Mouse (Mus musculus) limb, embryonic 14.5 days (tissue): ENCODE results near the gene Slc3a2. TPM values are rescaled to one million over a fixed set of nuclear protein-coding genes. Genes with fewer than 3 reads are reported as not detected.

Experiments used
- ATAC-seq: fragments of 200-750 bp; cut with Nextera tagmentation; 2 replicates; pipeline ENCODE4 v1.8.0; 2017; ENCODE audit warnings: low read depth, moderate number of reproducible peaks, moderate TSS enrichment; ENCODE audit not compliant: low FRiP score
- DNase-seq: peaks from one replicate; pipeline ENCODE4 v3.0.0-alpha.2; 2015; ENCODE audit warnings: low spot score
- H3K27ac ChIP-seq: fragments of 300-500 bp; sonication (generic); replicated peaks from 2 replicates; pipeline ENCODE4 v1.5.1; 2014; ENCODE audit warnings: low read depth, mild to moderate bottlenecking, low read length, moderate library complexity, mixed read lengths
- H3K27me3 ChIP-seq: fragments of 300-500 bp; sonication (generic); 2 replicates; pipeline ENCODE4 v1.6.1; 2014; ENCODE audit warnings: low read length, mixed read lengths; ENCODE audit not compliant: control insufficient read depth, insufficient read depth
- H3K36me3 ChIP-seq: fragments of 300-500 bp; sonication (generic); 2 replicates; pipeline ENCODE4 v1.6.1; 2014; ENCODE audit warnings: mild to moderate bottlenecking, low read length, moderate library complexity, mixed read lengths; ENCODE audit not compliant: control insufficient read depth, insufficient read depth
- H3K4me1 ChIP-seq: fragments of 300-500 bp; sonication (generic); 2 replicates; pipeline ENCODE4 v1.6.1; 2014; ENCODE audit warnings: antibody characterized with exemption, low read length, mixed read lengths; ENCODE audit not compliant: control insufficient read depth, insufficient read depth
- H3K4me2 ChIP-seq: fragments of 300-500 bp; sonication (generic); replicated peaks from 2 replicates; pipeline ENCODE4 v1.6.1; 2014; ENCODE audit warnings: low read depth, mild to moderate bottlenecking, low read length, moderate library complexity; ENCODE audit not compliant: severe bottlenecking
- H3K4me3 ChIP-seq: fragments of 300-500 bp; sonication (generic); replicated peaks from 2 replicates; pipeline ENCODE4 v1.5.1; 2014; ENCODE audit warnings: low read length
- H3K9ac ChIP-seq: fragments of 300-500 bp; sonication (generic); 2 replicates; pipeline ENCODE4 v1.6.1; 2014; ENCODE audit warnings: mild to moderate bottlenecking, low read depth, low read length, moderate library complexity; ENCODE audit not compliant: severe bottlenecking
- H3K9me3 ChIP-seq: fragments of 300-500 bp; sonication (generic); 2 replicates; pipeline ENCODE4 v1.6.1; 2016; ENCODE audit warnings: low read length; ENCODE audit not compliant: control insufficient read depth
- POLR2A ChIP-seq: fragments of 200-500 bp; IDR thresholded peaks from 2 replicates; pipeline ENCODE4 v1.8.0; 2012; ENCODE audit warnings: inconsistent platforms, mild to moderate bottlenecking, moderate library complexity, borderline replicate concordance; ENCODE audit not compliant: insufficient read depth, insufficient read length; ENCODE audit errors: extremely low read depth
- WGBS: fragments of 180-500 bp; shearing (Covaris S2); extraction: QIAGEN DNeasy Blood & Tissue Kit; methylation state at CpG from one replicate; pipeline ENCODE4 v1.1.7; 2014; 5-methylcytosine and 5-hydroxymethylcytosine counted together
- polyA plus RNA-seq, 2 experiments: library from polyadenylated mRNA; depleted of rRNA in 1 of 2; stranded (reverse) in 1 of 2; unstranded in 1 of 2; fragments of >200 nt; fragmentation: Nextera tagmentation in 1 of 2; extraction: Ambion mirVana in 1 of 2; gene quantifications; 2 replicates each; pipeline versions ENCODE4 v1.2.1 to v1.2.3; 2012 to 2014

Slc3a2 gene
- polyA plus RNA-seq, 2 experiments, result 109 to 111 TPM

DNA sequence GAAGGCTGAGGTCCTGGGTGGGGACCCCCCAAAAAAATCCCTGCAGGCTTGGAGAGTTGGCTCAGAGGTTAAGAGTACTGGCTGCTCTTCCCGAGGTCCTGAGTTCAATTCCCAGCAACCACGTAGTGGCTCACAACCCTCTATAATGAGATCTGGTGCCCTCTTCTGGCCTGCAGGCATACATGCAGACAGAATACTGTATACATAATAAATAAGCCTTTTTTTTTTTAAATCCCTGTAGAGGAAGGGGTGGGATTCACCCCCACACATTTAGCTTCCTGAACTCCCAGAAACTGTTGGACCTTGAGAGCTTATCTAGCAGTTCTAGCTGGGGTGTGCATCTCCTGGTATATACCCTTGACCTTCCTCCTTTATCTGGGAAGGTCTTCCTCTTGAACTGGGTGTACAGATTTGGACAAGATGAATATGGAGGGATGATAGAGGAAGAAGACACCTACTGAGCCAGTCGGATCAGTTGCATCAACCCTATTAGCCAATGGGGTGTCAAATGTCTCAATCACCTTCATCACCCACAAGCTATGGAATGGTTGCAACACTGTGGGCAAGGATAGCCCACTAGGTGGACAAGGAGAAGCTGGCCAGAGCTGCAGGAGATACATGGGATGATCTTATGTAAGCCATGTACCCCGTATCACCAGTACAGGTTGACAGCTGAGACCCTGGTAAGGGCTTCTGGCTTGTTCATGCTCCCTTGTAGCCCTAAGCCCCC lies 41.4 kb downstream of the Slc3a2 start:
- Histone ChIP-seq H3K9ac (no peak overlapping the region), H3K4me2 (no peak overlapping the region), H3K27ac (no peak overlapping the region), H3K27me3 (no peaks in the 10 kb centered on the region), H3K4me1 (no peaks in the 10 kb centered on the region; the same call in 1 of the 2 replicates), H3K36me3 (no peaks in the 10 kb centered on the region), H3K9me3 (no peaks in the 10 kb centered on the region), H3K4me3 (no peak overlapping the region)
- ATAC-seq (no peak), DNase-seq (no peak)
- TF ChIP-seq POLR2A, result no peak
- 89% methylated on average over 4 of the region's 4 CpGs for WGBS

DNA sequence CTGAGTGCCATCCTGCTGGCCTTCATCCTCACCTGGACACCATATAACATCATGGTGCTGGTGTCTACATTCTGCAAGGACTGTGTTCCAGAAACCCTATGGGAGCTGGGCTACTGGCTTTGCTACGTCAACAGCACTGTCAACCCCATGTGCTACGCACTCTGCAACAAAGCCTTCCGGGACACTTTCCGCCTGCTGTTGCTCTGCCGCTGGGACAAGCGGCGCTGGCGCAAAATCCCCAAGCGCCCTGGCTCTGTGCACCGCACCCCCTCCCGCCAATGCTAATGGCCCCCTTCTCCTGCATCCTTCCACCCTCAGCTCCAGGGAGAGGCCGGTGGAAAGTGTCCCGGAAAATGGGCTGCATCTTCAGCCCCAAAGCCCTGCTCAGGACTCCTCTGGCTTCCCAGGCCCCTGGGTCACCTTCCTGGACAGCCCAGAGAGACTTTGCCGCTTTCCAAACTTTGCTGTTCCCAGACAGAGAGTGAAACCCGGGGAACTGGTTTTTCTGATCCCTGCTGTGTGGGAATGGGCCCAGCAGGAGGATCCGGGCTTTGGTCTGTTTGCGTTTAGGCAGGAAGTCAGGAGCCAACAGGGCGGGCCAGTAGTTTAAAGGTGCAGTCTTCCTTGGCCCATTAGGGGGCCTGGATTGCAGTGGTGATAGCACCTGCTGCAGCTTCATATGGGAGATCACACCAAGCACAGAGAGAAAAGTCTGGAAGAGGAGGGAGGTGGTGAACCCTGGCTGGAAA lies 44.0 kb downstream of the Slc3a2 start:
- WGBS, result 24% methylated on average over 16 of the region's 18 CpGs
- TF ChIP-seq POLR2A, result no peak
- Histone ChIP-seq H3K27ac (no peak overlapping the region), H3K9ac (0 out of 2 replicates have a peak overlapping the region, but pooled peaks have one; percentile 12), H3K4me3 (no peak overlapping the region), H3K4me2 (0 out of 2 replicates have a peak overlapping the region, but pooled peaks have one; percentile 8), H3K9me3 (no peaks in the 10 kb centered on the region), H3K27me3 (no peaks in the 10 kb centered on the region), H3K36me3 (no peaks in the 10 kb centered on the region), H3K4me1 (no peaks in the 10 kb centered on the region; the same call in 1 of the 2 replicates)
- DNase-seq, result peak; percentile 42
- no peak for ATAC-seq

DNA sequence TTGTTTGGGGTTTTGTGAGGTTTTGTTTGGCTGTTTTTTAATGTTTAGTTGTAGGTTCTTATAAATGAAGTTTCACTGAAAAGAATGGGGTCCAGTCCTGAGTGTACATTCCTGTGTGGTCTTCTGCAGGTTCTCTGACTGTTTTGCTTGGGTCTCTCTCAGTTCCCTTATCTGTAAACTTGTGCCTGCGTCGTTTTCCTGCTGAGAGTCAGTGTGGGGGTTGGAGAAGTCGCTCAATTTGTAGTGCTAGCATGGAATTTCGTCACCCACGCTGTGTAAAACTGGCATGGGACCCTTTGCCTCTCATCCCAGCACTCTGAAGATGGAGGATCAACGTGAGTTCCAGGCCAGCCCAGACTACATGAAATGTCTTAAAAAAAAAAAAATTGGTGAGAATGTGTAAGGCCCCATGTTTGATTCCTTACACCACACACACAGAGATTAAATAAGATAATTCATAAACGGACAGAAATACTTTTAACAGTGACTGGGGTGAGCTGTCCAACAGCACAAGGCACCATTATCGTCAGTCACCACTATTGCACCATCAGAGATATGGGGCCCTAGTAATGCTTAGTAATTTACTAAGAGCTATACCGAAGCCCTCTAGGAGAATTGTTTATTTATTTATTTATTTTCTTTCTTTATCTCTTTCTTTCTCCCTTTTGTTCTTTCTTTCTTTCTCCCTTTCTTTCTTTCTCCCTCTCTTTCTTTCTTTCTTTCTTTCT lies 49.7 kb downstream of the Slc3a2 start:
- no peak overlapping the region for H3K4me2 ChIP-seq
- H3K9ac ChIP-seq, result no peak overlapping the region
- no peaks in the 10 kb centered on the region for H3K27me3 ChIP-seq
- H3K27ac ChIP-seq, result no peak overlapping the region
- H3K9me3 ChIP-seq, result no peaks in the 10 kb centered on the region
- DNase-seq (no peak), ATAC-seq (no peak)
- 74% methylated on average over 9 of the region's 9 CpGs for WGBS
- H3K4me1 ChIP-seq, result no peaks in the 10 kb centered on the region
- no peaks in the 10 kb centered on the region for H3K36me3 ChIP-seq
- no peak overlapping the region for H3K4me3 ChIP-seq
- TF ChIP-seq POLR2A, result no peak

DNA sequence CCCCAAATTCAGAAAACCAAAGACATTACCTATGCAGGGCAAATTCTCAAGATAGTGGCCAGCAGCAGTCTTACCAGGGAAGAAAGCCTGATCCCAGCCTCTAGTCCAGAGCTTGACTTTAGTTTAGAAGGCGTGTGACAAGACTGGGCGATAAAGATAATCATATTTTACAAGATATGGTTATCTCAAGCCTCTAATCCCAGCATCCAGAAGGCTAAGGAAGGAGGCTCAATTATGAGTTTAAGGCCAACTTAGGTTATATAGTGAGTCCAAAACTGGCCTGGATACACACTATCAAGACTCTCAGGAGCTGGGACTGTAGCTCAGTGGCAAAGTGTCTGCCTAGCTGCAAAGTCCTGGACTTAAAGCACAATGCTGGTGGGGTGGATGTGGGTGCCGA lies 50.3 kb downstream of the Slc3a2 start:
- DNase-seq (no peak), ATAC-seq (no peak)
- no peaks in the 10 kb centered on the region for H3K4me1 ChIP-seq
- 91% methylated on average over 3 of the region's 3 CpGs for WGBS
- no peak overlapping the region for H3K4me3 ChIP-seq
- no peak overlapping the region for H3K9ac ChIP-seq
- no peaks in the 10 kb centered on the region for H3K9me3 ChIP-seq
- no peak overlapping the region for H3K4me2 ChIP-seq
- H3K27me3 ChIP-seq, result no peaks in the 10 kb centered on the region
- no peak for TF ChIP-seq POLR2A
- no peaks in the 10 kb centered on the region for H3K36me3 ChIP-seq
- H3K27ac ChIP-seq, result no peak overlapping the region

DNA sequence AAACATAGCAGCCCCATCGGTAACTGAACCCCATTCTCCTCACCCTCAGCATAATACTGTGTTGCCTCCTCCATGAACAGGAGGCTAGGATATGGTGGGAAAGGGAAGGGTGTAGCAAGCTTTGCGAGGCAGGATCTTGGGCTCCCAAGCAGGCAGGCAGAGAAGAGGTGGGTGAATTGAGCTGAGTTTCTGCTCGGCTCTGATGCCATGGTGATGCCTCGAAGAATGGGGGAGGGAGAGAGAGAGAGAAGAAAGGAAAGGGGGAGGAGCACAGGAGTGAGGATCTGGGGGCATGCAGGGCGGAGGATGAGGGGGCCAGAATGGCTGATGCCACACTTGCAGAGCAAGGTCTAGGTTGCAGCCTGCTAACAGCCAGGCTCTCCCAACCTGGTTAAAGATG lies 57.4 kb downstream of the Slc3a2 start:
- H3K4me1 ChIP-seq, result 0 out of 2 replicates have a peak, but pooled peaks cover 8% of the 10 kb centered on the region
- ATAC-seq, result no peak
- H3K27ac ChIP-seq, result no peak overlapping the region
- no peaks in the 10 kb centered on the region for H3K36me3 ChIP-seq
- no peaks in the 10 kb centered on the region; the same call in 1 of the 2 replicates for H3K27me3 ChIP-seq
- DNase-seq, result no peak
- WGBS, result 72% methylated on average over 5 of the region's 5 CpGs
- no peak overlapping the region for H3K4me3 ChIP-seq
- TF ChIP-seq POLR2A, result no peak
- no peaks in the 10 kb centered on the region for H3K9me3 ChIP-seq
- no peak overlapping the region for H3K9ac ChIP-seq
- H3K4me2 ChIP-seq, result no peak overlapping the region
